Comparison of ENCODE assay signal across 11 mouse cellular contexts in genomic region chr12:80224241-80224731, GRCm38 (mm10). TPM values are rescaled to one million over a fixed set of nuclear protein-coding genes. Genes with fewer than 3 reads are reported as not detected.
A peak's percentile ranks its signal among the peaks of the same experiment; 100 is the strongest.
DNase-seq lines count a peak whose midpoint lies in the region; ATAC-seq and TF ChIP-seq lines count a peak whose summit lies in the region.
"Had no signal": no experiment of that assay in that cellular context is flagged by ENCODE, and none has a peak within 500 bp of the region (broad histone marks: within the 10 kb centered on the region; RNA-seq: fewer than 3 reads in every experiment).

No protein-coding gene starts in this region.

- H3K4me1 ChIP-seq in kidney, embryonic 15.5 days: peaks cover 81% of the 10 kb centered on the region
- peaks cover 56% of the 10 kb centered on the region for H3K4me1 ChIP-seq in kidney, embryonic 14.5 days (ENCODE audit: control insufficient read depth, insufficient read depth, low read length)
- H3K4me1 ChIP-seq in ES-E14 (ENCODE audit: control insufficient read depth in 2 of 2, insufficient read depth in 2 of 2, low read length in 2 of 2, poor library complexity in 1 of 2): peaks cover 29 to 66% of the 10 kb centered on the region in 2 experiments
- peaks cover 67% of the 10 kb centered on the region for H3K4me1 ChIP-seq in embryonic facial prominence, embryonic 12.5 days
- H3K4me1 ChIP-seq in limb, embryonic 13.5 days: peaks cover 86% of the 10 kb centered on the region
- peaks cover 51% of the 10 kb centered on the region for H3K4me1 ChIP-seq in liver, postnatal 0 days (ENCODE audit: insufficient read depth)

- H3K4me3 ChIP-seq in kidney, embryonic 15.5 days (replicated peaks): no peak overlapping the region
- no peak overlapping the region for H3K4me3 ChIP-seq in kidney, embryonic 14.5 days (ENCODE audit: low read length)
- H3K4me3 ChIP-seq in ES-E14 (ENCODE audit: insufficient read depth in 1 of 2, low read depth in 1 of 2, low read length in 2 of 2, poor library complexity in 1 of 2, severe bottlenecking in 1 of 2): no peak overlapping the region
- no peak overlapping the region for H3K4me3 ChIP-seq in embryonic facial prominence, embryonic 12.5 days
- H3K4me3 ChIP-seq in limb, embryonic 13.5 days: no peak overlapping the region
- no peak overlapping the region for H3K4me3 ChIP-seq in liver, postnatal 0 days (ENCODE audit: low read depth, low read length)
- H3K4me3 ChIP-seq: neural tube, embryonic 15.5 days had no signal

- WGBS in kidney, embryonic 15.5 days: 65% methylated on average over 8 of the region's 8 CpGs
- 54% methylated on average over 8 of the region's 8 CpGs for WGBS in kidney, embryonic 14.5 days
- 50% methylated on average over 8 of the region's 8 CpGs for WGBS in embryonic facial prominence, embryonic 12.5 days
- 46% methylated on average over 8 of the region's 8 CpGs for WGBS in limb, embryonic 13.5 days
- 67% methylated on average over 8 of the region's 8 CpGs for WGBS in liver, postnatal 0 days (ENCODE audit: insufficient replicate concordance)

- peak overlapping the region; percentile 48 for H3K27ac ChIP-seq in kidney, embryonic 15.5 days
- H3K27ac ChIP-seq in kidney, embryonic 14.5 days (ENCODE audit: low read depth, low read length): no peak overlapping the region; the same call in 1 of the 2 replicates
- H3K27ac ChIP-seq in ES-E14 (ENCODE audit: insufficient read depth, low read depth, low read length, poor library complexity, severe bottlenecking): peak overlapping the region; percentile 36
- H3K27ac ChIP-seq in embryonic facial prominence, embryonic 12.5 days: peak overlapping the region; percentile 65
- H3K27ac ChIP-seq in limb, embryonic 13.5 days: peak overlapping the region; percentile 58; the same call in 1 of the 2 replicates
- H3K27ac ChIP-seq in liver, postnatal 0 days (ENCODE audit: low read depth): no peak overlapping the region
- H3K27ac ChIP-seq: neural tube, embryonic 15.5 days had no signal

- in situ Hi-C loops in ES-E14 (cut with MboI; ENCODE audit: low sequenced_read_pairs in 2 of 2, unreplicated experiment in 2 of 2): no loop called here

- no peak for ATAC-seq in kidney, embryonic 15.5 days (replicated peaks; ENCODE audit: low FRiP score)
- ATAC-seq in kidney, embryonic 14.5 days (ENCODE audit: low FRiP score, low TSS enrichment): no peak
- ATAC-seq in embryonic facial prominence, embryonic 12.5 days (ENCODE audit: insufficient number of reproducible peaks, insufficient read depth, low FRiP score, low TSS enrichment): no peak
- ATAC-seq in limb, embryonic 13.5 days (ENCODE audit: low FRiP score, low read depth): no peak
- ATAC-seq in liver, postnatal 0 days: no peak

- TF ChIP-seq EP300 in liver, postnatal 0 days (IDR thresholded peaks at IDR 0.05; ENCODE audit: low read depth): no peak

- H3K36me3 ChIP-seq in kidney, embryonic 15.5 days: peaks cover 5% of the 10 kb centered on the region; the same call in 1 of the 2 replicates
- H3K36me3 ChIP-seq in kidney, embryonic 14.5 days (ENCODE audit: control insufficient read depth, insufficient read depth, low read length): no peaks in the 10 kb centered on the region
- no peaks in the 10 kb centered on the region; the same call in 1 of the 2 replicates for H3K36me3 ChIP-seq in ES-E14 (ENCODE audit: control insufficient read depth, insufficient read depth, low read length, poor library complexity, severe bottlenecking)
- no peaks in the 10 kb centered on the region for H3K36me3 ChIP-seq in embryonic facial prominence, embryonic 12.5 days
- no peaks in the 10 kb centered on the region for H3K36me3 ChIP-seq in limb, embryonic 13.5 days
- H3K36me3 ChIP-seq in liver, postnatal 0 days (replicated peaks; ENCODE audit: insufficient read depth, low read length): peaks cover 2% of the 10 kb centered on the region; the same call in 1 of the 2 replicates
- H3K36me3 ChIP-seq: neural tube, embryonic 15.5 days had no signal

- no peak for TF ChIP-seq CTCF in liver, postnatal 0 days (IDR thresholded peaks at IDR 0.05; ENCODE audit: low read depth)

- H3K9me3 ChIP-seq in kidney, embryonic 15.5 days (replicated peaks): no peaks in the 10 kb centered on the region
- H3K9me3 ChIP-seq in kidney, embryonic 14.5 days (ENCODE audit: control insufficient read depth, low read length): no peaks in the 10 kb centered on the region
- no peaks in the 10 kb centered on the region for H3K9me3 ChIP-seq in ES-E14 (ENCODE audit: control insufficient read depth, insufficient read depth, low read depth, low read length)
- H3K9me3 ChIP-seq in embryonic facial prominence, embryonic 12.5 days: no peaks in the 10 kb centered on the region
- no peaks in the 10 kb centered on the region for H3K9me3 ChIP-seq in limb, embryonic 13.5 days
- H3K9me3 ChIP-seq in liver, postnatal 0 days (ENCODE audit: low read length): no peaks in the 10 kb centered on the region
- H3K9me3 ChIP-seq: neural tube, embryonic 15.5 days had no signal

- DNase-seq in ES-E14 (ENCODE audit: low read depth, low spot score): peak; percentile 42
- no peak for DNase-seq in embryo, embryonic 9.5 days (ENCODE audit: extremely low spot score)
- no peak for DNase-seq in liver, postnatal 0 days
- DNase-seq: right cerebral cortex, adult 18-20 months; thymus, postnatal 4 days had no signal

- no peak overlapping the region for H3K4me2 ChIP-seq in kidney, embryonic 15.5 days
- H3K4me2 ChIP-seq in kidney, embryonic 14.5 days (replicated peaks; ENCODE audit: low read depth, low read length): no peak overlapping the region
- H3K4me2 ChIP-seq in embryonic facial prominence, embryonic 12.5 days (replicated peaks): no peak overlapping the region
- H3K4me2 ChIP-seq in limb, embryonic 13.5 days (replicated peaks): peak overlapping the region; percentile 12; the same call in 1 of the 2 replicates
- H3K4me2 ChIP-seq in liver, postnatal 0 days (ENCODE audit: low read depth, low read length): no peak overlapping the region
- H3K4me2 ChIP-seq: neural tube, embryonic 15.5 days had no signal

- H3K27me3 ChIP-seq in kidney, embryonic 15.5 days: no peaks in the 10 kb centered on the region
- no peaks in the 10 kb centered on the region for H3K27me3 ChIP-seq in kidney, embryonic 14.5 days (ENCODE audit: control insufficient read depth, insufficient read depth, low read length)
- no peaks in the 10 kb centered on the region for H3K27me3 ChIP-seq in embryonic facial prominence, embryonic 12.5 days
- H3K27me3 ChIP-seq in limb, embryonic 13.5 days: no peaks in the 10 kb centered on the region
- H3K27me3 ChIP-seq in liver, postnatal 0 days (ENCODE audit: insufficient read depth, low read length): no peaks in the 10 kb centered on the region
- H3K27me3 ChIP-seq: CH12.LX; neural tube, embryonic 15.5 days had no signal

- no peak overlapping the region for H3K9ac ChIP-seq in kidney, embryonic 15.5 days
- H3K9ac ChIP-seq in kidney, embryonic 14.5 days (ENCODE audit: low read depth, low read length): no peak overlapping the region
- H3K9ac ChIP-seq in ES-E14 (ENCODE audit: insufficient read depth, low read depth, low read length, poor library complexity, severe bottlenecking): no peak overlapping the region
- no peak overlapping the region for H3K9ac ChIP-seq in embryonic facial prominence, embryonic 12.5 days
- H3K9ac ChIP-seq in limb, embryonic 13.5 days: peak overlapping the region; percentile 35; the same call in 1 of the 2 replicates
- H3K9ac ChIP-seq in liver, postnatal 0 days (replicated peaks): no peak overlapping the region
- H3K9ac ChIP-seq: neural tube, embryonic 15.5 days had no signal

TF ChIP-seq in ES-E14, 5 proteins besides CTCF, POLR2A, EP300 and RAD21:
- TF ChIP-seq MAFK (IDR thresholded peaks at IDR 0.05; ENCODE audit: insufficient read depth, low read depth, low read length): no peak
- no peak for TF ChIP-seq CHD2 (IDR thresholded peaks at IDR 0.05; ENCODE audit: low read depth, low read length)
- no peak for TF ChIP-seq ZNF384 (IDR thresholded peaks at IDR 0.05; ENCODE audit: low read depth, low read length)
- no peak for TF ChIP-seq ZC3H11A (IDR thresholded peaks at IDR 0.05; ENCODE audit: borderline replicate concordance, low read depth, low read length)
- no peak for TF ChIP-seq HCFC1 (IDR thresholded peaks at IDR 0.05; ENCODE audit: borderline replicate concordance, insufficient read depth, low read length)

RNA-seq across cellular contexts. Expression of gene Actn1, which starts 35.9 kb away (rescaled TPM):
- 46.0 and 47.6 TPM in 2 replicates for polyA plus RNA-seq in kidney, embryonic 15.5 days (2015; fragmentation: Nextera tagmentation; extraction: Ambion mirVana)
- polyA plus RNA-seq in kidney, embryonic 14.5 days (2014; fragmentation: Nextera tagmentation; extraction: Ambion mirVana): 38.3 and 52.6 TPM in 2 replicates
- 235 and 255 TPM in 2 replicates for total RNA-seq in ES-E14 (2012; rRNA removed)
- polyA plus RNA-seq in embryonic facial prominence, embryonic 12.5 days (2016; fragmentation: Nextera tagmentation; extraction: Ambion mirVana): 43.0 and 46.5 TPM in 2 replicates
- 31.7 and 35.2 TPM in 2 replicates for polyA plus RNA-seq in limb, embryonic 13.5 days (2015; fragmentation: Nextera tagmentation; extraction: Ambion mirVana)
- polyA plus RNA-seq in liver, postnatal 0 days (2015; fragmentation: Nextera tagmentation; extraction: Ambion mirVana): 7.7 and 8.4 TPM in 2 replicates

Comparison
In these comparisons a context has a peak if more than half of its experiments do, and no peak if none do; other contexts are left out.
1. H3K27ac ChIP-seq: peak in kidney, embryonic 15.5 days (single experiment), ES-E14 (single experiment), embryonic facial prominence, embryonic 12.5 days (single experiment) and limb, embryonic 13.5 days (single experiment); none in kidney, embryonic 14.5 days (single experiment) and liver, postnatal 0 days (single experiment).